Mouse (Mus musculus) neural tube, embryonic 15.5 days (tissue): Measurements from ENCODE around the gene Asic2. TPM values are rescaled to one million over a fixed set of nuclear protein-coding genes. Genes with fewer than 3 reads are reported as not detected.

ENCODE experiments used
- ATAC-seq: fragments of 200-750 bp; cut with Nextera tagmentation; 2 replicates; pipeline ENCODE4 v1.8.0; 2017; ENCODE audit warnings: mild to moderate bottlenecking, moderate TSS enrichment, moderate library complexity; ENCODE audit not compliant: low FRiP score
- H3K27ac ChIP-seq: fragments of 300-500 bp; sonication (generic); replicated peaks from 2 replicates; pipeline ENCODE4 v1.5.1; 2015; ENCODE audit warnings: mild to moderate bottlenecking, inconsistent platforms
- H3K27me3 ChIP-seq: fragments of 300-500 bp; sonication (generic); replicated peaks from 2 replicates; pipeline ENCODE4 v1.6.1; 2015; ENCODE audit warnings: inconsistent platforms
- H3K36me3 ChIP-seq: fragments of 300-500 bp; sonication (generic); 2 replicates; pipeline ENCODE4 v1.6.1; 2015; ENCODE audit warnings: inconsistent platforms
- H3K4me1 ChIP-seq: fragments of 300-500 bp; sonication (generic); 2 replicates; pipeline ENCODE4 v1.6.1; 2015; ENCODE audit warnings: inconsistent platforms
- H3K4me2 ChIP-seq: fragments of 300-500 bp; sonication (generic); 2 replicates; pipeline ENCODE4 v1.6.1; 2015; ENCODE audit warnings: inconsistent platforms, mild to moderate bottlenecking, moderate library complexity
- H3K4me3 ChIP-seq: fragments of 300-500 bp; sonication (generic); replicated peaks from 2 replicates; pipeline ENCODE4 v1.5.1; 2015; ENCODE audit warnings: mild to moderate bottlenecking, inconsistent platforms
- H3K9ac ChIP-seq: fragments of 300-500 bp; sonication (generic); replicated peaks from 2 replicates; pipeline ENCODE4 v1.6.1; 2015; ENCODE audit warnings: mild to moderate bottlenecking, inconsistent platforms
- H3K9me3 ChIP-seq: fragments of 300-500 bp; sonication (generic); replicated peaks from 2 replicates; pipeline ENCODE4 v1.6.1; 2016; ENCODE audit warnings: inconsistent platforms
- WGBS: fragments of 180-500 bp; shearing (Covaris S2); methylation state at CpG from one replicate; pipeline ENCODE4 v1.1.7; 2015; ENCODE audit warnings: mixed read lengths; 5-methylcytosine and 5-hydroxymethylcytosine counted together
- polyA plus RNA-seq: library from polyadenylated mRNA; unstranded; fragments of >200 nt; fragmentation: Nextera tagmentation; extraction: Ambion mirVana; gene quantifications from 2 replicates; pipeline ENCODE4 v1.2.1, GENCODE M21; 2015

The Asic2 gene
- polyA plus RNA-seq, 1 experiment from 2014 or later = 21.3 TPM

GRCm38 (mm10) chr11:81625199-81625598 lies 343.1 kb downstream of the Asic2 start:
- Histone ChIP-seq H3K9ac (no peak overlapping the region), H3K27ac (no peak overlapping the region), H3K9me3 (no peaks in the 10 kb centered on the region), H3K4me2 (no peak overlapping the region), H3K4me3 (no peak overlapping the region), H3K27me3 (no peaks in the 10 kb centered on the region), H3K36me3 (no peaks in the 10 kb centered on the region), H3K4me1 (0 out of 2 replicates have a peak, but pooled peaks cover 3% of the 10 kb centered on the region)
- 65% methylated on average over 4 of the region's 4 CpGs for WGBS
- ATAC-seq = no peak

GRCm38 (mm10) chr11:81620516-81620915 lies 347.7 kb downstream of the Asic2 start:
- Histone ChIP-seq H3K27ac (no peak overlapping the region), H3K4me3 (no peak overlapping the region), H3K27me3 (no peaks in the 10 kb centered on the region), H3K4me2 (no peak overlapping the region), H3K36me3 (no peaks in the 10 kb centered on the region), H3K9ac (no peak overlapping the region), H3K4me1 (no peaks in the 10 kb centered on the region), H3K9me3 (no peaks in the 10 kb centered on the region)
- ATAC-seq = no peak
- 78% methylated on average over 6 of the region's 6 CpGs for WGBS

GRCm38 (mm10) chr11:81616437-81616836 lies 351.8 kb downstream of the Asic2 start:
- Histone ChIP-seq H3K4me1 (peaks cover 27% of the 10 kb centered on the region), H3K9me3 (no peaks in the 10 kb centered on the region), H3K27ac (no peak overlapping the region), H3K4me3 (no peak overlapping the region), H3K9ac (no peak overlapping the region), H3K27me3 (no peaks in the 10 kb centered on the region), H3K36me3 (no peaks in the 10 kb centered on the region), H3K4me2 (no peak overlapping the region)
- 77% methylated on average over 8 of the region's 8 CpGs for WGBS
- no peak for ATAC-seq

- Histone ChIP-seq H3K27ac (0 out of 2 replicates have a peak overlapping the region, but pooled peaks have one; percentile 87), H3K9ac (peak overlapping the region; percentile 36; the same call in 1 of the 2 replicates)
Observed at GRCm38 (mm10) chr11:81613869-81614620, 354.2 kb downstream of the Asic2 start.

GRCm38 (mm10) chr11:81612798-81613540 lies 355.3 kb downstream of the Asic2 start:
- Histone ChIP-seq H3K9me3 (no peaks in the 10 kb centered on the region), H3K4me2 (peak overlapping the region; percentile 56), H3K4me3 (peak overlapping the region; percentile 21), H3K9ac (peak overlapping the region; percentile 36), H3K36me3 (no peaks in the 10 kb centered on the region), H3K4me1 (peaks cover 29% of the 10 kb centered on the region), H3K27ac (peak overlapping the region; percentile 87), H3K27me3 (no peaks in the 10 kb centered on the region)
- ATAC-seq = peak; percentile 89
- under 1% methylated on average over 17 of the region's 17 CpGs for WGBS

More at GRCm38 (mm10) chr11:81613869-81614620, 354.2 kb downstream of the Asic2 start:
- peak overlapping the region; percentile 56 for H3K4me2 ChIP-seq
- peak overlapping the region; percentile 21; the same call in 1 of the 2 replicates for H3K4me3 ChIP-seq
- H3K9me3 ChIP-seq = no peaks in the 10 kb centered on the region
- H3K36me3 ChIP-seq = no peaks in the 10 kb centered on the region
- peaks cover 29% of the 10 kb centered on the region for H3K4me1 ChIP-seq
- 23% methylated on average over 10 of the region's 10 CpGs for WGBS
- ATAC-seq = no peak
- H3K27me3 ChIP-seq = no peaks in the 10 kb centered on the region

- Histone ChIP-seq H3K4me3 (peak overlapping the region; percentile 21), H3K27ac (peak overlapping the region; percentile 87), H3K9me3 (no peaks in the 10 kb centered on the region), H3K27me3 (no peaks in the 10 kb centered on the region), H3K4me1 (peaks cover 29% of the 10 kb centered on the region), H3K9ac (peak overlapping the region; percentile 21), H3K4me2 (peak overlapping the region; percentile 56), H3K36me3 (no peaks in the 10 kb centered on the region)
- ATAC-seq = peak; percentile 75
- WGBS = 12% methylated on average over 20 of the region's 20 CpGs
Observed at GRCm38 (mm10) chr11:81611948-81612797, 356.1 kb downstream of the Asic2 start.

GRCm38 (mm10) chr11:81610506-81610905 lies 357.8 kb downstream of the Asic2 start:
- Histone ChIP-seq H3K4me3 (no peak overlapping the region), H3K36me3 (no peaks in the 10 kb centered on the region), H3K4me2 (no peak overlapping the region), H3K9me3 (no peaks in the 10 kb centered on the region), H3K4me1 (peaks cover 29% of the 10 kb centered on the region), H3K27ac (no peak overlapping the region), H3K27me3 (no peaks in the 10 kb centered on the region), H3K9ac (no peak overlapping the region)
- WGBS = 84% methylated on average over 5 of the region's 5 CpGs
- ATAC-seq = no peak

GRCm38 (mm10) chr11:81602971-81603370 lies 365.3 kb downstream of the Asic2 start:
- H3K36me3 ChIP-seq = no peaks in the 10 kb centered on the region
- no peaks in the 10 kb centered on the region for H3K9me3 ChIP-seq
- H3K27me3 ChIP-seq = no peaks in the 10 kb centered on the region
- no peak overlapping the region for H3K4me3 ChIP-seq
- H3K4me2 ChIP-seq = no peak overlapping the region
- no peaks in the 10 kb centered on the region for H3K4me1 ChIP-seq
- no peak overlapping the region for H3K9ac ChIP-seq
- no peak overlapping the region for H3K27ac ChIP-seq
- no peak for ATAC-seq
- WGBS = 78% methylated on average over 4 of the region's 4 CpGs

GRCm38 (mm10) chr11:81601736-81602135 lies 366.5 kb downstream of the Asic2 start:
- Histone ChIP-seq H3K36me3 (no peaks in the 10 kb centered on the region), H3K4me2 (no peak overlapping the region), H3K9me3 (no peaks in the 10 kb centered on the region), H3K27ac (no peak overlapping the region), H3K4me3 (no peak overlapping the region), H3K9ac (no peak overlapping the region), H3K4me1 (no peaks in the 10 kb centered on the region), H3K27me3 (no peaks in the 10 kb centered on the region)
- ATAC-seq = no peak
- 99% methylated on average over 5 of the region's 5 CpGs for WGBS

- WGBS = 94% methylated on average over 5 of the region's 5 CpGs
- Histone ChIP-seq H3K27me3 (no peaks in the 10 kb centered on the region), H3K27ac (no peak overlapping the region), H3K36me3 (no peaks in the 10 kb centered on the region), H3K4me2 (no peak overlapping the region), H3K9me3 (no peaks in the 10 kb centered on the region), H3K9ac (no peak overlapping the region), H3K4me1 (peaks cover 4% of the 10 kb centered on the region; the same call in 1 of the 2 replicates), H3K4me3 (no peak overlapping the region)
- ATAC-seq = no peak
Observed at GRCm38 (mm10) chr11:81597601-81598000, 370.7 kb downstream of the Asic2 start.

- 75% methylated on average over 2 of the region's 2 CpGs for WGBS
- H3K9ac ChIP-seq = no peak overlapping the region
- H3K9me3 ChIP-seq = no peaks in the 10 kb centered on the region
- H3K27me3 ChIP-seq = no peaks in the 10 kb centered on the region
- ATAC-seq = no peak
- peaks cover 4% of the 10 kb centered on the region; the same call in 1 of the 2 replicates for H3K4me1 ChIP-seq
- H3K36me3 ChIP-seq = no peaks in the 10 kb centered on the region
- H3K27ac ChIP-seq = no peak overlapping the region
- H3K4me3 ChIP-seq = no peak overlapping the region
- H3K4me2 ChIP-seq = no peak overlapping the region
Observed at GRCm38 (mm10) chr11:81595235-81595634, 373.0 kb downstream of the Asic2 start.
